Mouse (Mus musculus) layer of hippocampus, postnatal 36 days (tissue): ENCODE results near the gene Zfp60. TPM values are rescaled to one million over a fixed set of nuclear protein-coding genes. Genes with fewer than 3 reads are reported as not detected.
A peak's percentile ranks its signal among the peaks of the same experiment; 100 is the strongest.

Experiments used
- DNase-seq, 2 experiments: peaks; one replicate each; pipeline ENCODE4 v3.0.0; 2022
- total RNA-seq, 2 experiments: library from RNA; stranded (reverse); gene quantifications; 2 replicates each; pipeline ENCODE4 v1.2.3; 2021

Zfp60 gene
- 10 to 100 TPM; 33.5 to 38.7 TPM for total RNA-seq

DNA sequence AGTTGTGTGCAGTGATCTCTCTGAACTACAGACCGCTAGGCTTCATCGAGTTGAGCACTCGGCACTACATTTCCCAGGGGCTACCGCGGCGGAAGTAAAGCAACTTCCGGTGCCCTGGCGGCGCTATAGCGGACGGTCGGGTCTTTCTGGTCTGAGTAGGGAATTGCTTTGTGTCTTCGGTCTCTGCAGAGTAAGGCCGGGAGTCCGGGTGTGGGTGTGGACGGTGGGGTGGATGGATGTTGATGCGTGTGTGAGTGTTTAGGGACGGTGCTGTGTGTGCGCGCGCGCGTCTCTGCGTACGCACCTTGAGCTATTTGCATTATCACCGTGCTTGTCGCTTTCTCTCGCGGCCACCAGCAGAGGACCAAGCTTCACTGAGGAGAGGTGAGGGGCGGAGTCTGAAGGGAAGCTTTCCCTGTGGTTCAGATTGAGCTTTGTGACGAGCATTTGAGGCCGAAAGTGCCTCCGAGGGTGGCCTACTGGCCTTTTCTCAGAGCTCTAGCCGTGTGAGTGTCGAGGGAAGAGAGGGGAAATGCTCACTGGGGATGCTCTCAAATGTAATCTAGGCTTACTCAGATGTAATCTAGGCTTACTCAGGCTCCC is at the start of gene Zfp60:
Gene Zfp60, plus strand, starts transcription at position 109 of the 603 bp plus-strand sequence.
- peak; percentile 90 to 91 for DNase-seq

- no peak for DNase-seq
Measured at GRCm38 (mm10) chr7:27683218-27683617, 48.0 kb upstream of the Zfp60 start.

- DNase-seq: no peak
Measured at GRCm38 (mm10) chr7:27685220-27685619, 46.0 kb upstream of the Zfp60 start.

- no peak for DNase-seq
Measured at GRCm38 (mm10) chr7:27685681-27686080, 45.5 kb upstream of the Zfp60 start.

- DNase-seq: no peak
Measured at GRCm38 (mm10) chr7:27687043-27687442, 44.1 kb upstream of the Zfp60 start.

GRCm38 (mm10) chr7:27687836-27688235 is 43.4 kb upstream of the Zfp60 start:
- DNase-seq: no peak

GRCm38 (mm10) chr7:27688246-27688788 is 42.9 kb upstream of the Zfp60 start:
- no peak for DNase-seq

DNA sequence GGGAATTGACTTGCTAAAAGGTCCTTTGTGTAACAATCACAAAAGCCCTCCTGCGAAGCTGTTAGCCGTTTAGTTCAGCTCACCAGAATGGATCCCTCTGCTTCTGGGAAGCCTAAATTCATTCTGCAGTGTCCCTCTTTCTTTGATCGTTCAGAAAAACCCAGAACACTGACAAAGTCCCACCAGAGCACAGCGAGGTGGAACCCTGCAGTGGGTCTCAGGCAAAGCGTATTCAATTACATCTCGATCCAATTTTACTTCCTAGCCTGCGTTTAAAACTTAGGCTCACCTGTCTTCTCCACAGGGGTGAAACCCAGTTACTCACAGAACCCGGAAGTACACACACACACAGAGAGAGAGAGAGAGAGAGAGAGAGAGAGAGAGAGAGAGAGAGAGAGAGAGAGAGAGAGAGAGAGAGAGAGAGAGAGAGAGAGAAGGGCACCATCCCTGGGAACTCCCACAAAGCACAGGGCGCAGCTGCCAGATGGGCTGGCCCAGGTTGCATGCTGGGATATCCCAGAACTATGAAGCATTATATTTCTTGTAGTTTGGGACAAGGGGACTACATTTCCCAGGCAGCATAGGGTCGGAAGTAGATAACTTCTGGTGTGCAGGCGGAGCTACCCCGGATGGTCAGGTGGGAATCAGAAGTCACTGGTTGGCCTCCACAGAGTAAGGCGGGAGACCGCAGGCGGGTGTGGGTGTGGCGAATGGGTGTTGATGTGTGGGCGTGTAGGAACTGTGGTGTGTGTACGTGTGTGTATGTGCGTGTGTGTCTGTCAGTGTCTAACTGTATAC is 42.2 kb upstream of the Zfp60 start, which contains the start of gene Zfp607b:
Gene Zfp607b, plus strand, starts transcription at position 526 of the 798 bp plus-strand sequence.
- DNase-seq: peak; percentile 93 to 94

- DNase-seq: no peak
Measured at GRCm38 (mm10) chr7:27691076-27691475, 40.1 kb upstream of the Zfp60 start.

GRCm38 (mm10) chr7:27696711-27697110 is 34.5 kb upstream of the Zfp60 start:
- no peak for DNase-seq

- DNase-seq: no peak
Measured at GRCm38 (mm10) chr7:27710402-27710801, 20.8 kb upstream of the Zfp60 start.

DNA sequence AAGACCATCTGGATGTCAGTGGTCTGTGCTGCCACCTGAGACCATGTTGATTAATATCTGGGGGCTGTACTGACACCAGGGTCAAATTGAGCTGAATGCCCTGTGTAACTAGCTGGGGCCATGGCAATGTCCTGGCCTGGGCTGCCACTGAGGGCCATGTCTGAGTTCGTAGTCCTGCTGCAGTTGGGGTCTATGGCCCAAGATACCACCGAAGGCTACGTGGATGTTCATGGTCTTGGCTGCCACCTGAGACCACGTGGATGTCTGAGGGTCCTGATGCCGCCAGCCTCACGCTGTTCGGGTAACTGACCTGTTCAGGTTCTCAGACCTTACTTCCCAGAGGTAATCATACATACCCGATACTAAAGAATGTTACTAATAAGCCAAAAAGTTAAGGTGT is 9.2 kb upstream of the Zfp60 start:
- no peak for DNase-seq

GRCm38 (mm10) chr7:27725566-27726538 is 5.3 kb upstream of the Zfp60 start:
- no peak for DNase-seq

DNA sequence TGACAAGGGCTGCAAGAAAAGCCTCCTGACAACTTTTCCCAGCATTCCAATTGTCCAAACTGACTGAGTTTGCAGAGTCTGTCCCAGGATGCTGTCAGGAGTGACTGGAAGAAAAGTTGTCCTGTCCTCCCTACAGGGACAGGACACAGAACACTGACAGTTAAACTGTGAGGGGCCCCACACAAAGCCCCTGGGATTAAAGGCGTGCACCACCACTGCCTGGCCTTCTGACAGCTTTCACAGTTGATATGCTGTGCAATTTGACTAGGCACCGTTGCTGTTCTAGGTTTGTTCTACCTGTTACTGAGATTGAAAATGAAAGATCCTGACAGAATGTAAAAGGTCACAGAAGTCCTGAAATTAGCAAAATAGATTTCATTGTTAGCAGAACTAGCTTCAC is 3.7 kb upstream of the Zfp60 start:
- DNase-seq: no peak

- no peak for DNase-seq
Measured at GRCm38 (mm10) chr7:27731946-27732345, 757 bp downstream of the Zfp60 start.

GRCm38 (mm10) chr7:27732508-27732907 is 1.3 kb downstream of the Zfp60 start:
- DNase-seq: no peak

- DNase-seq: no peak
Measured at GRCm38 (mm10) chr7:27735457-27735856, 4.3 kb downstream of the Zfp60 start.

GRCm38 (mm10) chr7:27756351-27757047 is 25.3 kb downstream of the Zfp60 start:
- DNase-seq: peak in 1 of 2 experiments; percentile 10

DNA sequence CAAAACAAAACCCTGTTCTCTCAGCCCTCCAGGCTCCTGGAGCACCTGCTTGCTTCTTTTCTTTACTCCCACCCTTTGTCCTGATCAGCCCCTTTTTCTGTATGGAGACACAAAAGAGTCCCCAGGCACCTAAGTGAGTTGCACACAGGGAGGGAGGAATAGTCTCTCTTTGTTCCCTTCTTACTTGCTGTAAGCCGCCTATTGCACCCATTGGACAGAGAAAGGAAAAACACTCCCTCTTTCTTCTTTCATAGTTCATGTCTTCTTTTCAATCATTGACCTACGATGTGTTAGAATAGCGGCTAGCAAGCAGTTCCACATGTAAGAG is 25.8 kb downstream of the Zfp60 start:
- no peak for DNase-seq

DNA sequence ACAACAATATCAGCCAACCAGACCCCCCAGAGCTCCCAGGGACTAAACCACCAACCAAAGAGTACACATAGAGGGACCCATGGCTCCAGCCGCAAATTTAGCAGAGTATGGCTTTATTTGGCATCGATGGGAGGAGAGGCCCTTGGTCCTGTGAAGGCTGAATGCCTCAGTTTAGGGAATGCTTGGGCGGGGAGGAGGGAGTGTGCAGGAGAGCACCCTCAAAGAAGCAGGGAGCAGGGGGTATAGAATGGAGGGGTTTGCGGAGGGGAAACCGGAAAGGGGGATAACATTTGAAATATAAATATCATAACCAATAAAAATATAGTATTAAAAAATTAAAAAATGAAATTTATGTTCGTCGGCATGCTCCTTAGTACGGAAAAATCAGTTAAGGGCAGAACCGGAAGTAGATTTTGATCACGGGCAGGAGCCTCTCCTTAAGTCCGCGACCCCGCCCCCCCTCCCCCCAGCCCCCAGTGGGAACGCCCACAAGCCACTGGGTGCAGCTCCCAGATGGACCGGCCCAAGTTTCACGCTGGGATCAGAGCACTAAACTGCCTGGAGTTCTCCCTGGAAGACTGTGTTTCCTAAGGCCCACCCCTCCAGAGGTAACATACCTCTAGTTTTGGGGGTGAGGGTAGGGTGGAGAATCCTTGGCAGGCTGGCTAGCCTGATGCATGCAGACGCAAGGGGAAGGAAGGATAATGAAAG is 34.1 kb downstream of the Zfp60 start:
- no peak for DNase-seq

GRCm38 (mm10) chr7:27789306-27789705 is 58.1 kb downstream of the Zfp60 start:
- no peak for DNase-seq
